Mouse (Mus musculus): ENCODE results near the gene Drc3.

GRCm38 (mm10) chr11:60435133-60435532 lies 82.0 kb downstream of the Drc3 start:
- no peak for TF ChIP-seq POLR2A (IDR thresholded peaks at IDR 0.05; ENCODE audit: insufficient read length, low read depth)
- TF ChIP-seq E2F4 (IDR thresholded peaks at IDR 0.05; ENCODE audit: insufficient read depth) = no peak
- TF ChIP-seq TCF3 (IDR thresholded peaks at IDR 0.05; ENCODE audit: insufficient read length, low read depth) = no peak
- TF ChIP-seq USF1 (IDR thresholded peaks at IDR 0.05; ENCODE audit: low read depth) = no peak
